Mouse (Mus musculus) kidney, embryonic 16.5 days (tissue): ENCODE results near the gene Rnf111. TPM values are rescaled to one million over a fixed set of nuclear protein-coding genes. Genes with fewer than 3 reads are reported as not detected.

ENCODE experiments used
- ATAC-seq: fragments of 200-750 bp; cut with Nextera tagmentation; 2 replicates; pipeline ENCODE4 v1.8.0; 2017; ENCODE audit warnings: moderate TSS enrichment; ENCODE audit not compliant: low FRiP score, low TSS enrichment
- H3K27ac ChIP-seq: fragments of 300-500 bp; sonication (generic); 2 replicates; pipeline ENCODE4 v1.5.1; 2014; ENCODE audit warnings: low read length
- H3K27me3 ChIP-seq: fragments of 300-500 bp; sonication (generic); 2 replicates; pipeline ENCODE4 v1.6.1; 2014; ENCODE audit warnings: low read length, control low read depth, mixed read lengths; ENCODE audit not compliant: insufficient read depth
- H3K36me3 ChIP-seq: fragments of 300-500 bp; sonication (generic); 2 replicates; pipeline ENCODE4 v1.6.1; 2014; ENCODE audit warnings: low read length, control low read depth, mixed read lengths; ENCODE audit not compliant: insufficient read depth
- H3K4me1 ChIP-seq: fragments of 300-500 bp; sonication (generic); 2 replicates; pipeline ENCODE4 v1.6.1; 2014; ENCODE audit warnings: low read length, control low read depth, mixed read lengths; ENCODE audit not compliant: insufficient read depth
- H3K4me2 ChIP-seq: fragments of 300-500 bp; sonication (generic); replicated peaks from 2 replicates; pipeline ENCODE4 v1.6.1; 2014; ENCODE audit warnings: low read depth, low read length
- H3K4me3 ChIP-seq: fragments of 300-500 bp; sonication (generic); 2 replicates; pipeline ENCODE4 v1.5.1; 2014; ENCODE audit warnings: mild to moderate bottlenecking, low read length
- H3K9ac ChIP-seq: fragments of 300-500 bp; sonication (generic); replicated peaks from 2 replicates; pipeline ENCODE4 v1.6.1; 2014; ENCODE audit warnings: low read length
- H3K9me3 ChIP-seq: fragments of 300-500 bp; sonication (generic); 2 replicates; pipeline ENCODE4 v1.6.1; 2016; ENCODE audit warnings: low read length, control low read depth
- WGBS: fragments of 180-500 bp; shearing (Covaris S2); extraction: QIAGEN DNeasy Blood & Tissue Kit; methylation state at CpG from one replicate; pipeline ENCODE4 v1.1.7; 2014; 5-methylcytosine and 5-hydroxymethylcytosine counted together
- polyA plus RNA-seq: library from polyadenylated mRNA; unstranded; fragments of >200 nt; fragmentation: Nextera tagmentation; extraction: Ambion mirVana; gene quantifications from 2 replicates; pipeline ENCODE4 v1.2.1, GENCODE M21; 2015

Gene Rnf111
- polyA plus RNA-seq, 1 experiment from 2014 or later: 27.1 TPM

DNA sequence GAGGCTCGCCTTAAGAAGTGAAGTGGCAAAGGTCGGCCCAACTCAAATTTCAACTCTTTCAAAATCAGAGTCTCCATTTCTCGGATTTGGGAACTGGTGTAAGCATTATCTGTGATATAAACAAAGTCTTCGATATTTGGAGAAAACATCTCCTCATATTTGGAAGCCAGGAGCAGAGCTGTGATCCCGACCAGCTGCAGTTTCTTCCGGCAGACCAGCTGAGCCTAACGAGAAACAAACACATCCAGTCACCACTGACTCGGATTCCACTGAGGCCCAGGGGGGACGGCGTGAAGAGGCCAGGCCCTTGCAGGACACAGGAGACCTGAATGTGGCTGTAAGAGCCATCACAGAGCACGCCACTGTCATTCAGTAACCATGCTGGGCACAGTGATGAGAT is 92.9 kb downstream of the Rnf111 start:
- Histone ChIP-seq H3K36me3 (peaks cover 75% of the 10 kb centered on the region), H3K9me3 (no peaks in the 10 kb centered on the region), H3K4me3 (no peak overlapping the region), H3K27me3 (no peaks in the 10 kb centered on the region), H3K9ac (no peak overlapping the region), H3K27ac (no peak overlapping the region), H3K4me2 (no peak overlapping the region), H3K4me1 (no peaks in the 10 kb centered on the region)
- 58% methylated on average over 11 of the region's 11 CpGs for WGBS
- ATAC-seq: no peak

- no peaks in the 10 kb centered on the region for H3K4me1 ChIP-seq
- H3K36me3 ChIP-seq: peaks cover 68% of the 10 kb centered on the region
- H3K27ac ChIP-seq: no peak overlapping the region
- no peak for ATAC-seq
- no peaks in the 10 kb centered on the region for H3K9me3 ChIP-seq
- no peak overlapping the region for H3K4me3 ChIP-seq
- WGBS: 98% methylated on average over 8 of the region's 8 CpGs
- no peaks in the 10 kb centered on the region for H3K27me3 ChIP-seq
- H3K4me2 ChIP-seq: no peak overlapping the region
- H3K9ac ChIP-seq: no peak overlapping the region
Measured at GRCm38 (mm10) chr9:70409743-70410142, 93.8 kb downstream of the Rnf111 start.

- no peak for ATAC-seq
Measured at GRCm38 (mm10) chr9:70408791-70409190, 94.7 kb downstream of the Rnf111 start.

GRCm38 (mm10) chr9:70406596-70406995 is 96.9 kb downstream of the Rnf111 start:
- Histone ChIP-seq H3K36me3 (peaks cover 42% of the 10 kb centered on the region), H3K9me3 (no peaks in the 10 kb centered on the region), H3K4me3 (no peak overlapping the region), H3K27me3 (no peaks in the 10 kb centered on the region), H3K4me1 (no peaks in the 10 kb centered on the region), H3K4me2 (no peak overlapping the region), H3K9ac (no peak overlapping the region), H3K27ac (no peak overlapping the region)
- ATAC-seq: no peak
- WGBS: 90% methylated on average over 3 of the region's 3 CpGs

More at GRCm38 (mm10) chr9:70408791-70409190, 94.7 kb downstream of the Rnf111 start:
- Histone ChIP-seq H3K9me3 (no peaks in the 10 kb centered on the region), H3K27me3 (no peaks in the 10 kb centered on the region), H3K9ac (no peak overlapping the region), H3K4me3 (no peak overlapping the region), H3K36me3 (peaks cover 61% of the 10 kb centered on the region), H3K4me1 (no peaks in the 10 kb centered on the region), H3K4me2 (no peak overlapping the region), H3K27ac (no peak overlapping the region)
- WGBS: 91% methylated on average over 3 of the region's 3 CpGs

GRCm38 (mm10) chr9:70401937-70402539 is 101.5 kb downstream of the Rnf111 start:
- WGBS: 90% methylated on average over 8 of the region's 8 CpGs
- no peaks in the 10 kb centered on the region for H3K27me3 ChIP-seq
- no peak overlapping the region for H3K4me3 ChIP-seq
- no peak overlapping the region for H3K9ac ChIP-seq
- no peak overlapping the region for H3K4me2 ChIP-seq
- H3K4me1 ChIP-seq: no peaks in the 10 kb centered on the region
- H3K27ac ChIP-seq: no peak overlapping the region
- peaks cover 5% of the 10 kb centered on the region for H3K36me3 ChIP-seq
- H3K9me3 ChIP-seq: no peaks in the 10 kb centered on the region
- no peak for ATAC-seq

DNA sequence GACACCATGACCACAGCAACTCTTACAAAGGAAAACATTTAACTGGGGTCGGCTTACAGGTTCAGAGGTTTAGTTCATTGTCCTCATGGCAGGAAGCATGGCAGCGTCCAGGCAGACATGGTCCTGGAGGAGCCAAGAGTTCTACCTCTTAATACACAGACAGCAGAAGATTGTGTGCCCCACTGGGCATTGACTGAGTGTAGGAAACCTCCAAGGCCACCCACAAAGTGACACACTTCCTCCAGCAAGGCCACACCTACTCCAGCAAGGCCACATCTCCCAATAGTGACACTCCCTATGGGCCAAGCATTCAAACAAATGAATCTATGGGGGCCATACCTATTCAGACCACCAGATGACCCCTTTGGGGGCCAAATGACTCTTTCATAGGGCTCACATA is 107.4 kb downstream of the Rnf111 start:
- ATAC-seq: no peak

GRCm38 (mm10) chr9:70395617-70396016 is 107.9 kb downstream of the Rnf111 start:
- peaks cover 10% of the 10 kb centered on the region; the same call in 1 of the 2 replicates for H3K36me3 ChIP-seq
- peaks cover 6% of the 10 kb centered on the region; the same call in 1 of the 2 replicates for H3K4me1 ChIP-seq
- no peak for ATAC-seq
- no peaks in the 10 kb centered on the region for H3K9me3 ChIP-seq
- H3K9ac ChIP-seq: no peak overlapping the region
- H3K4me3 ChIP-seq: no peak overlapping the region
- no peaks in the 10 kb centered on the region for H3K27me3 ChIP-seq
- 90% methylated on average over 12 of the region's 12 CpGs for WGBS
- no peak overlapping the region for H3K27ac ChIP-seq
- no peak overlapping the region for H3K4me2 ChIP-seq

More for the DNA sequence above, 107.4 kb downstream of the Rnf111 start:
- H3K9me3 ChIP-seq: no peaks in the 10 kb centered on the region
- peaks cover 6% of the 10 kb centered on the region; the same call in 1 of the 2 replicates for H3K4me1 ChIP-seq
- H3K36me3 ChIP-seq: peaks cover 10% of the 10 kb centered on the region; the same call in 1 of the 2 replicates
- H3K4me2 ChIP-seq: no peak overlapping the region
- H3K4me3 ChIP-seq: no peak overlapping the region
- WGBS: 77% methylated on average over 2 of the region's 2 CpGs
- H3K9ac ChIP-seq: no peak overlapping the region
- no peak overlapping the region for H3K27ac ChIP-seq
- no peaks in the 10 kb centered on the region for H3K27me3 ChIP-seq

DNA sequence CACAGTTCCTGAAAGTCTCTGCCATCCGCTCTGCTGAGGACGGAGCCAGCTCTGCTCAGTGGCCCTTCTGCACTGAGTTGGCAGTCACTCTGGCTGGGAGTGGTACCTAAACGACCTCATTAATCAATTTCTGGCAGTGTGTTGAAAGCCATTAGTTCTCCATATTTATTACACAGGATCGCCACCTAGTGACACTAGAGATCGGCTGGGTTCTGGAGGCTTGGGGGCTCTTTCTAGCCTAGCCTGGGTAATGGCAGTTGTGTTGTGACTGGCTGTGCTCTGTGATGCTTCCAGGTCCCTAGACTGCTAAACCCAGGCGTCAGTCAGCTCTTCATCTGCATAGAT is 111.0 kb downstream of the Rnf111 start:
- ATAC-seq: no peak
- Histone ChIP-seq H3K4me3 (no peak overlapping the region), H3K9me3 (no peaks in the 10 kb centered on the region), H3K9ac (no peak overlapping the region), H3K4me1 (peaks cover 6% of the 10 kb centered on the region; the same call in 1 of the 2 replicates), H3K27me3 (no peaks in the 10 kb centered on the region), H3K4me2 (0 out of 2 replicates have a peak overlapping the region, but pooled peaks have one; percentile 13), H3K36me3 (peaks cover 7% of the 10 kb centered on the region; the same call in 1 of the 2 replicates), H3K27ac (no peak overlapping the region)
- 11% methylated on average over 6 of the region's 6 CpGs for WGBS

- H3K27me3 ChIP-seq: no peaks in the 10 kb centered on the region
- H3K4me2 ChIP-seq: 0 out of 2 replicates have a peak overlapping the region, but pooled peaks have one; percentile 13
- H3K36me3 ChIP-seq: peaks cover 7% of the 10 kb centered on the region; the same call in 1 of the 2 replicates
- H3K4me3 ChIP-seq: no peak overlapping the region
- peaks cover 6% of the 10 kb centered on the region; the same call in 1 of the 2 replicates for H3K4me1 ChIP-seq
- no peak for ATAC-seq
- H3K9me3 ChIP-seq: no peaks in the 10 kb centered on the region
- 66% methylated on average over 12 of the region's 12 CpGs for WGBS
- no peak overlapping the region for H3K27ac ChIP-seq
- H3K9ac ChIP-seq: no peak overlapping the region
Measured at GRCm38 (mm10) chr9:70391660-70392562, 111.6 kb downstream of the Rnf111 start.
